Mouse (Mus musculus) hindbrain, embryonic 11.5 days (tissue): Measurements from ENCODE around the gene March4. TPM values are rescaled to one million over a fixed set of nuclear protein-coding genes. Genes with fewer than 3 reads are reported as not detected.

Experiments
- ATAC-seq: fragments of 200-750 bp; cut with Nextera tagmentation; 2 replicates; pipeline ENCODE4 v1.8.0; 2017; ENCODE audit warnings: mild to moderate bottlenecking, moderate TSS enrichment, moderate library complexity; ENCODE audit not compliant: low FRiP score
- DNase-seq: peaks from one replicate; pipeline ENCODE4 v3.0.0-alpha.2; 2015; ENCODE audit warnings: low spot score
- H3K27ac ChIP-seq: fragments of 300-500 bp; sonication (generic); 2 replicates; pipeline ENCODE4 v1.5.1; 2014; ENCODE audit warnings: mild to moderate bottlenecking, low read depth, low read length
- H3K27me3 ChIP-seq: fragments of 300-500 bp; sonication (generic); 2 replicates; pipeline ENCODE4 v1.6.1; 2014; ENCODE audit warnings: mild to moderate bottlenecking, low read length, moderate library complexity, mixed read lengths; ENCODE audit not compliant: control insufficient read depth, insufficient read depth
- H3K36me3 ChIP-seq: fragments of 300-500 bp; sonication (generic); 2 replicates; pipeline ENCODE4 v1.6.1; 2014; ENCODE audit warnings: mild to moderate bottlenecking, low read length, moderate library complexity, mixed read lengths; ENCODE audit not compliant: control insufficient read depth, insufficient read depth
- H3K4me1 ChIP-seq: fragments of 300-500 bp; sonication (generic); replicated peaks from 2 replicates; pipeline ENCODE4 v1.6.1; 2014; ENCODE audit warnings: low read length, mixed read lengths; ENCODE audit not compliant: control insufficient read depth, insufficient read depth
- H3K4me2 ChIP-seq: fragments of 300-500 bp; sonication (generic); replicated peaks from 2 replicates; pipeline ENCODE4 v1.6.1; 2014; ENCODE audit warnings: mild to moderate bottlenecking, low read depth, low read length
- H3K4me3 ChIP-seq: fragments of 300-500 bp; sonication (generic); 2 replicates; pipeline ENCODE4 v1.5.1; 2014; ENCODE audit warnings: low read depth, low read length
- H3K9ac ChIP-seq: fragments of 300-500 bp; sonication (generic); 2 replicates; pipeline ENCODE4 v1.6.1; 2014; ENCODE audit warnings: low read depth, low read length
- H3K9me3 ChIP-seq: fragments of 300-500 bp; sonication (generic); 2 replicates; pipeline ENCODE4 v1.6.1; 2016; ENCODE audit warnings: low read length; ENCODE audit not compliant: control insufficient read depth
- WGBS: fragments of 180-500 bp; shearing (Covaris S2); extraction: QIAGEN DNeasy Blood & Tissue Kit; methylation state at CpG from one replicate; pipeline ENCODE4 v1.1.7; 2014; 5-methylcytosine and 5-hydroxymethylcytosine counted together
- polyA plus RNA-seq: library from polyadenylated mRNA; unstranded; fragments of >200 nt; fragmentation: Nextera tagmentation; extraction: Ambion mirVana; gene quantifications from 2 replicates; pipeline ENCODE4 v1.2.1, GENCODE M21; 2014

Gene March4
- polyA plus RNA-seq, 1 experiment from 2014 or later: 1.5 TPM

DNA sequence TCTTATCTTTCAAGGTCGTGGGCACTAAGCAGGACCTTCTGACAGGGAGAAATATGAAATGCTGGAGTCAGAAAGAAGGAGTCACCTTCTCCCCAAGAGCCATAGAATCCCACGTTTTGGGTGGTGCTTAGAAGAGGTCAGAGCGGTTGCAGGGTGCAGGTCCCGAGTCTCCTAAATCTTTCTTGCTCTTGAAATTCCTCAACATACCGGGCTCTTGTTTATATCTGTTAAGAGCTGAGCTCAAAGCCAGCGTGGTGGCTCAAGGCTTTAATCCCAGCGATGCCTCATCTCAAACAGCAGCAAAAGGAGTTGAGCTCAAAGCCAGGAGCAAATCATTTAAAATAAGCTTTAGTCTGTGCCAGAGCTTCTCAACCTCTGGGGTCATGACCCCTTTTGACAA, 37.9 kb upstream of the March4 start:
- H3K36me3 ChIP-seq: no peaks in the 10 kb centered on the region
- H3K4me3 ChIP-seq: no peak overlapping the region
- no peak overlapping the region for H3K9ac ChIP-seq
- H3K9me3 ChIP-seq: no peaks in the 10 kb centered on the region
- H3K4me2 ChIP-seq: no peak overlapping the region
- H3K27me3 ChIP-seq: no peaks in the 10 kb centered on the region
- no peak overlapping the region for H3K27ac ChIP-seq
- peaks cover 7% of the 10 kb centered on the region; the same call in 1 of the 2 replicates for H3K4me1 ChIP-seq
- 66% methylated on average over 7 of the region's 7 CpGs for WGBS
- DNase-seq (no peak), ATAC-seq (no peak)

DNA sequence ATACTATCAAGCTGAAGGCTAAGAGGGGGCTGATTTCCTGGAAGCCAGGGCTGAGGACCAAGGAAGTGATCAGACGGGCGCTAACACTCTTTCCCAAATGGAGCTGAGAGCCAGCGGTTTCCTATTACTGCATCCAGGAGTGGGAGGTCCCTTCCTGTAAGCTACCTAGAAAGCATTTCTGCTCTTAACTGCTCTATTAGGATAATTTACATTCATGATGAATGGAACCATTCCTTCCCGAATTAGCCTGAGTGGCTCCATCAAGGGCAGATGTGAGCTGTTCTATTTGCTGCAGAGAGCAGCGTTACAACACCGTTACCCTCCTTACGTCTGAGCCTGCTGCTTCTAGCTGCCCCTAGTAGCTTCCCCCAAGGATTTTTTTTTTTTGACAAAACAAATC, 37.3 kb upstream of the March4 start:
- Histone ChIP-seq H3K9me3 (no peaks in the 10 kb centered on the region), H3K27me3 (no peaks in the 10 kb centered on the region), H3K4me3 (no peak overlapping the region), H3K36me3 (no peaks in the 10 kb centered on the region), H3K4me2 (no peak overlapping the region), H3K4me1 (peaks cover 7% of the 10 kb centered on the region; the same call in 1 of the 2 replicates), H3K9ac (no peak overlapping the region), H3K27ac (no peak overlapping the region)
- DNase-seq (no peak), ATAC-seq (no peak)
- 72% methylated on average over 7 of the region's 7 CpGs for WGBS

DNA sequence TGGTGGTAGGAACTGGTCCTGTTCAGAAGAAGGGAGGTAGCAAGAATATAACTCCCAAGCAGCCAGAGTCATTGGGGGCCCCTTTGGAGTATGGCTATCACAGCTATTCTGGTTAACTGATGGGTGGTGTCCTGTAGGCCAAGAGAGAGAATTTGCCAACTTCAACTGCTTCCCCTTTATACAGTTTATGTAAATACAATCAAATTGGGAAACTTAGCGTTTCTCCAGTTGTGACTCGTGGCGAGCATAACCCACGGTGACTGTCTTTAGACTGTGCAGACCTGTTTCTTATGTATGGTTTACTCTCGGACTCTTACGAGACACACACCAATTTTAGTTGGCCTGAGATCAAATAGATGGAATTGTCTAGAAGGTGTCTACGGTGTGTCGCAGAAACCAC, 32.0 kb upstream of the March4 start:
- WGBS: 96% methylated on average over 8 of the region's 8 CpGs
- H3K9ac ChIP-seq: no peak overlapping the region
- H3K36me3 ChIP-seq: no peaks in the 10 kb centered on the region
- no peaks in the 10 kb centered on the region for H3K27me3 ChIP-seq
- no peak for ATAC-seq
- H3K4me1 ChIP-seq: no peaks in the 10 kb centered on the region
- no peak overlapping the region for H3K4me2 ChIP-seq
- H3K27ac ChIP-seq: no peak overlapping the region
- no peak for DNase-seq
- no peak overlapping the region for H3K4me3 ChIP-seq
- H3K9me3 ChIP-seq: no peaks in the 10 kb centered on the region

DNA sequence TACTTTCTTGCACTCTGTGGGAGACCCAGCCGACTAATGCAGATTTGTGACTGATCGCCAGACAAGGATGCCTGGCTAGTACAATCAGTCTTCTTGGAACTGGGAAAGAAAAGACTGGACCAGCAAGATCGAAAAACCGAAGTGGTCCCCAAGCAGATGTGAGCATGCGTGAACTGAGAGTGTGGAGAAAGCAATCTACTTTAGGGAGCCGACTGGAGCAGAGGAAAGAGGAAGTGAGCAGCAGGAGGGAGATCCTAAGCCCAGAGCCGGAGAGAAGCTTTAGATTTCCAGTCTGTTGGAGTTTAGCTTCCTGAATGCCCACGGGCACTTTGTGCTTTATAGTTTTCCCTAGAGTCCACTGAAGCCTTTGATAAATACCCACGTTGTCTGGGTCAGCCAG, 30.3 kb upstream of the March4 start:
- Histone ChIP-seq H3K27ac (no peak overlapping the region), H3K36me3 (no peaks in the 10 kb centered on the region), H3K9me3 (no peaks in the 10 kb centered on the region), H3K4me3 (no peak overlapping the region), H3K4me2 (no peak overlapping the region), H3K4me1 (no peaks in the 10 kb centered on the region), H3K27me3 (no peaks in the 10 kb centered on the region), H3K9ac (no peak overlapping the region)
- ATAC-seq: no peak
- 36% methylated on average over 9 of the region's 9 CpGs for WGBS
- no peak for DNase-seq

DNA sequence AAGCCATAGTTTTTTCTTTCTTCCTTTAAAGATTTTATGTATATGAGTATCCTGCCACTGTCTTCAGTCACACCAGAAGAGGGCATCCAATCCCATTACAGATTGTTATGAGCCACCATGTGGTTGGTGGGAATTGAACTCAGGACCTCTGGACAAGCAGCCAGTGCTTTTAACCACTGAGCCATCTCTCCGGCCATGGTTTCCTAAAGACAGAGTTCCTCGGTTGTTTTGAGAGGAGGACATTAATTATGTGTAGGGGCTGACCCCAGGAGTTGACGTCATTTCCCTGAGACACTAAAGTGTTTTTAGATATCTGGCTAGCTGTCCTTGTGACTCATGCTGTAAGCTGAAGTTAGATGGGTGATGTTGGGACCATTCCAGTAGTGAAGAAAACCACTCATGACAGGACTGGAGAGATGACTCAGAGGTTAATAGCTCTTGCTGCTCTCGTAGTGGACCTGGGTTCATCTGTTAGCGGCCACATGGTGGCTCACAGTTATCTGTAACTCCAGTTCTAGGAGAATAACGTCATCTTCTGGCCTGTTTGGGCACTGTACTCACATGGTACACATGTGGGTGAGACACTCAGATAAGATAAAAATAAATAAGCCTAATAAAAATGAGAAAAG, 27.7 kb upstream of the March4 start:
- 88% methylated on average over 6 of the region's 6 CpGs for WGBS
- no peak overlapping the region for H3K27ac ChIP-seq
- no peaks in the 10 kb centered on the region for H3K4me1 ChIP-seq
- ATAC-seq: no peak
- H3K36me3 ChIP-seq: no peaks in the 10 kb centered on the region
- DNase-seq: no peak
- H3K9ac ChIP-seq: no peak overlapping the region
- no peak overlapping the region for H3K4me2 ChIP-seq
- no peaks in the 10 kb centered on the region for H3K27me3 ChIP-seq
- no peak overlapping the region for H3K4me3 ChIP-seq
- no peaks in the 10 kb centered on the region for H3K9me3 ChIP-seq

DNA sequence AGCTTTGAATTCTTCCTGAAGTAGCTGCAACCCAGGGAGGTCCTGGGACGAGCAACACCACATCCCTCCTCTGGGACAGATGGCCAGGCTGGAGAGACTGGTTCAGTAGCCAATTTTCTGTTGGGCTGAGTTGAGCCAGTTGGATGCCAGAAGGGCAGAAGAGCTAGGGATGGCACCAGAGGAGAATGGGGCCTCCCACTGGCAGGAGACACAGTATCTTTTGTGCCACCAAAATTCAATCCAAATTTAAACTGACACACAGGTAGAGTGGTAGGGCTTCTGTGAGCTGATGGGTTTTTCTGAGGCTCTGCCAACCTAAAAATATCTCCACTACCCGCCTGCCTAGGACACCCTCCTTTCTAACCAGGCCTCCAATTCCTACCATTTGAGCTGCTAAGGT, 21.9 kb upstream of the March4 start:
- Histone ChIP-seq H3K9me3 (no peaks in the 10 kb centered on the region), H3K4me2 (no peak overlapping the region), H3K9ac (no peak overlapping the region), H3K4me3 (no peak overlapping the region), H3K36me3 (no peaks in the 10 kb centered on the region), H3K4me1 (no peaks in the 10 kb centered on the region), H3K27ac (no peak overlapping the region), H3K27me3 (no peaks in the 10 kb centered on the region)
- no peak for ATAC-seq
- DNase-seq: no peak
- WGBS: 50% methylated on average over 2 of the region's 2 CpGs

DNA sequence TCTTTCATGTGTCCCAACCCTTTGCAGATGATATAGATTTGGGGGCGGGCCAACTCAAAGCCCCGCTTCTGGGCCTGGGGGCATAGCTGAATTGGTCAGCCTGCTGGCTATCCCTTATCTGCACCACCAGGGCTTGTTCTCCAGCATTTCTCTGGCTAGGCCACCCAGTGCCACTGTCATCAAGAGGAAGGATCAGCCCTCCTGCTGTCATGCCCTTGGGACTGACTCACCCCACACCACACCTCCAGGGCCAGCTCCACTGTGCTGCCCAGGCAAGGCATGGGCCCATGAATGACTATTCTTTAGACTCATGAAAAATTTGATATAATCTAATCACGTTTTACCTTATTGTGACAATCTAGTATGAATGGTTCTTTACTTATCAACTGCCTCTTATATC, 19.7 kb upstream of the March4 start:
- H3K9ac ChIP-seq: no peak overlapping the region
- H3K4me3 ChIP-seq: no peak overlapping the region
- ATAC-seq: no peak
- no peaks in the 10 kb centered on the region for H3K36me3 ChIP-seq
- H3K27ac ChIP-seq: no peak overlapping the region
- no peaks in the 10 kb centered on the region for H3K4me1 ChIP-seq
- no peak for DNase-seq
- WGBS: 93% methylated on average over 3 of the region's 3 CpGs
- H3K27me3 ChIP-seq: no peaks in the 10 kb centered on the region
- H3K9me3 ChIP-seq: no peaks in the 10 kb centered on the region
- no peak overlapping the region for H3K4me2 ChIP-seq

DNA sequence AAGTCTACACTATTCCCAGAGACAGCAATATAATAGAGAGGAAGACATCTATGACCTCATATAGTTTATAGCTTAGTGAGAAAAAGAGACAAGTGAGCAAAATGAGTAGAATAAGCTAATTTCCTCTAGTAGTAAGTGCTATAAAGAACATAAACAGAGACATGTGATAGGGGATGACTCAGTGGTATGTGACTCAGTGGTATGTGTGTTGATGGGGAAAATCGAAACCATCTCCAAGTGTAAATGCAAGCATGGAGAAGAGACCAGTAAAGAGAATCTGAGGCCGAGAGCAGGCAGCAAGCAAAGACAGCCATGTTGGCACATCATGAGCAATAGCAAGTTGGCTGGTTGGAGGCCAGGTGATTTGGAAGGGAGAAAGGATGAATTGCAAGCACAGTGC, 13.6 kb upstream of the March4 start:
- Histone ChIP-seq H3K27ac (no peak overlapping the region), H3K4me1 (no peaks in the 10 kb centered on the region), H3K27me3 (no peaks in the 10 kb centered on the region), H3K4me2 (no peak overlapping the region), H3K9ac (no peak overlapping the region), H3K36me3 (no peaks in the 10 kb centered on the region), H3K4me3 (no peak overlapping the region), H3K9me3 (no peaks in the 10 kb centered on the region)
- DNase-seq (no peak), ATAC-seq (no peak)
- WGBS: 89% methylated on average over 2 of the region's 2 CpGs

DNA sequence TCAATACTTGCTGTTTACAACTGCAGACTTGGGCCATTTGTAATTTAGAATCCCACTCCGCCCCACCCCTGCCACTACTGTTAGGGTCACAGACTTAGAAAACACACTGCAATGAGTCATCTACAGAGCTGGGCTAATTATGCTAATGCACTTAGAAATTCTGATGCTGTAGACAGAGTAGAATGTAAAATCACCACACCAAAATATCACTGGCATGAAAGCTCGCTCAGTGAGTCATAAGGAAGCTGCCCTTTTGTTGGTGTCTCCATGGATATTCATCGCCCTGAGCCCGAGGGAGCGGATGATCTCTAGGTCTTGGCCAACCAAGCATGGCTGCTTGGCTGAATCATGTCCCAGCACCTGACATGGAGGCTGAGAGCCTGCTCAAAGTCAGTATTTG, 1.5 kb upstream of the March4 start:
- no peak for DNase-seq
- Histone ChIP-seq H3K9me3 (no peaks in the 10 kb centered on the region), H3K27ac (no peak overlapping the region), H3K9ac (no peak overlapping the region), H3K36me3 (no peaks in the 10 kb centered on the region), H3K4me3 (no peak overlapping the region), H3K27me3 (peaks cover 6% of the 10 kb centered on the region), H3K4me2 (no peak overlapping the region), H3K4me1 (no peaks in the 10 kb centered on the region)
- 76% methylated on average over 5 of the region's 5 CpGs for WGBS
- no peak for ATAC-seq
